Mouse (Mus musculus): ENCODE measurements around the gene Vmn1r29. TPM values are rescaled to one million over a fixed set of nuclear protein-coding genes. Genes with fewer than 3 reads are reported as not detected.
"Not testable (repeated sequence)": the region's sequence is repeated elsewhere in the genome, so short reads cannot be mapped to it uniquely, and the experiment has no call there.

Vmn1r29 gene
- not detected for total RNA-seq (2022)

DNA sequence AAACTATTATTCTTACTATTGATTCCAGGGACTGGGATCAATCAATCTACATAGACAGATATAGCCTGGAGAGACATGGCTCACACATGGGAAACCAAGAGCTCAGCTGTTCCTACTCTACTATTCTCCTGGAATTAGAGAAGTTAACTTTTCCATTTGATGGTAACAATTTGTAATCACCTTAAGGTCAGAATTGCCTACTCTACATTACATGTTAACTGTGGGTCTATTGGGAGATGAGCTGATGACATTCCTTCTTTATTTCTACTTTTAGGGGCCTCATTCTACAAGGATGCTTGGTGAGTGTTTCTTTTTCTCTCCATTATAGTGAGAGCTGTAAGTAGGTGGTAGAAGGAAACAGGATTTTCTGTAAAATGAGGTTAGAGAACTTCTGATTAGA is at the start of gene Vmn1r29:
Gene Vmn1r29, plus strand, starts transcription at position 301 of the 400 bp plus-strand sequence.
- no peak for DNase-seq (ENCODE audit: low spot score)

- no peak for DNase-seq (ENCODE audit: low spot score)
Observed at GRCm38 (mm10) chr6:58261737-58262136, 39.6 kb upstream of the Vmn1r29 start, which contains the start of gene Vmn1r28. Vmn1r28 (plus strand) TSS chr6:58262037.

- DNase-seq (ENCODE audit: low spot score), result not testable (repeated sequence)
Observed at GRCm38 (mm10) chr6:58279661-58280060, 21.7 kb upstream of the Vmn1r29 start.

GRCm38 (mm10) chr6:58292201-58292600 is 9.1 kb upstream of the Vmn1r29 start:
- DNase-seq (ENCODE audit: low spot score), result no peak

DNA sequence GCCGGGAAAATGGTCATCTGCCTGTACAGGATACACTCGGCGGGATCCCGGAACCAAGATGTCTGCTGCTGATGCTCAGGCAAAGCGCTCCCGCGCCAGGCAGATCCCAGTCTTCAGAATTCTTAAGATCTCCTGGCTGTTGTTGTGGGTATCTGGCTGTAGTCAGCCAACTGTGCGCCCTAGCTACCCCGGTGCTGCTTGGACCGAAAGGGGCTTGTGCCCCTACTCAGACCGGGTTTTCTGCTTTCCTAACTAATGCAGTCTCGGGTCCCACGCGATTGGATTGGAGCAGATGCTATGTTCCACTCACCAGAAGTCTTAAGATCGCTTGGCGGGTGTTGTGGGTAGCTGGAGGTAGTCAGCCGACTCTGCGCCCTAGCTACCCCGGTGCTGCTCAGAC is 2.8 kb upstream of the Vmn1r29 start:
- DNase-seq (ENCODE audit: low spot score), result not testable (repeated sequence)

DNA sequence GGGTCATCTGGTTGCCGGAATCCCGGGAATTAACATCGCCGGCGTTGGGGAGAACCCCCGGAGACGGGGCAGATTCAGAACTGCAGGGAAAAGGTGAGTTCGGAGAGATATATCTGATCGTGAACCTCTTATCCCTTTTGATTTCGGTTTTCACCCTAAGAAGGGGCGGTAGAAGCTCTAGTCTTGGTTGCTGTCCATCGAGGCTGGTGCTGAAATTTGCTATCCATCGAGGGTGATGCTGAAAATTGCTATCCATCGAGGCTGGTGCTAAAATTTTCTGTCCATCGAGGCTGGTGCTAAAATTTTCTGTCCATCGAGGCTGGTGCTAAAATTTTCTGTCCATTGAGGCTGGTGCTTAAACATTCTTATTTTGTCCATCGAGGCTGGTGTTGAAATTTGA is 29.3 kb downstream of the Vmn1r29 start:
- not testable (repeated sequence) for DNase-seq (ENCODE audit: low spot score)

Other genes with a start within 250 kb of the Vmn1r29 start
- not detected for gene Vmn1r27, start 82.7 kb upstream of the Vmn1r29 start, total RNA-seq (2022)
- not detected for gene Vmn1r28, start 39.5 kb upstream of the Vmn1r29 start, total RNA-seq (2022)
- gene Vmn1r30, start 141.8 kb downstream of the Vmn1r29 start, total RNA-seq (2022), result not detected
- gene Vmn1r31, start 173.8 kb downstream of the Vmn1r29 start, total RNA-seq (2022), result not detected

Data from heart, adult 8-10 months (tissue).